Mouse (Mus musculus) embryonic facial prominence, embryonic 12.5 days (tissue): Measurements from ENCODE around the gene Mdm2. TPM values are rescaled to one million over a fixed set of nuclear protein-coding genes. Genes with fewer than 3 reads are reported as not detected.

Experiments
- ATAC-seq: fragments of 200-750 bp; cut with Nextera tagmentation; 2 replicates; pipeline ENCODE4 v1.8.0; 2017; ENCODE audit not compliant: insufficient number of reproducible peaks, insufficient read depth, low FRiP score, low TSS enrichment
- H3K27ac ChIP-seq: fragments of 300-500 bp; sonication (generic); 2 replicates; pipeline ENCODE4 v1.5.1; 2016; ENCODE audit warnings: mild to moderate bottlenecking
- H3K27me3 ChIP-seq: fragments of 300-500 bp; sonication (generic); 2 replicates; pipeline ENCODE4 v1.6.1; 2016; ENCODE audit warnings: mild to moderate bottlenecking, moderate library complexity
- H3K36me3 ChIP-seq: fragments of 300-500 bp; sonication (generic); 2 replicates; pipeline ENCODE4 v1.6.1; 2016; ENCODE audit warnings: mild to moderate bottlenecking
- H3K4me1 ChIP-seq: fragments of 300-500 bp; sonication (generic); 2 replicates; pipeline ENCODE4 v1.6.1; 2016
- H3K4me2 ChIP-seq: fragments of 300-500 bp; sonication (generic); replicated peaks from 2 replicates; pipeline ENCODE4 v1.6.1; 2016; ENCODE audit warnings: mild to moderate bottlenecking, moderate library complexity
- H3K4me3 ChIP-seq: fragments of 300-500 bp; sonication (generic); 2 replicates; pipeline ENCODE4 v1.5.1; 2016; ENCODE audit warnings: mild to moderate bottlenecking
- H3K9ac ChIP-seq: fragments of 300-500 bp; sonication (generic); 2 replicates; pipeline ENCODE4 v1.6.1; 2016; ENCODE audit warnings: mild to moderate bottlenecking, moderate library complexity
- H3K9me3 ChIP-seq: fragments of 300-500 bp; sonication (generic); 2 replicates; pipeline ENCODE4 v1.6.1; 2016; ENCODE audit warnings: mild to moderate bottlenecking, moderate library complexity
- WGBS: fragments of 180-500 bp; shearing (Covaris S2); methylation state at CpG from one replicate; pipeline ENCODE4 v1.1.7; 2016; 5-methylcytosine and 5-hydroxymethylcytosine counted together
- polyA plus RNA-seq: library from polyadenylated mRNA; unstranded; fragments of >200 nt; fragmentation: Nextera tagmentation; extraction: Ambion mirVana; gene quantifications from 2 replicates; pipeline ENCODE4 v1.2.1, GENCODE M21; 2016

Gene Mdm2
- polyA plus RNA-seq, 1 experiment from 2014 or later: 55.9 TPM

GRCm38 (mm10) chr10:117729139-117729814 is 18.7 kb upstream of the Mdm2 start:
- Histone ChIP-seq H3K4me1 (no peaks in the 10 kb centered on the region), H3K27ac (no peak overlapping the region), H3K9me3 (no peaks in the 10 kb centered on the region), H3K4me2 (no peak overlapping the region), H3K4me3 (no peak overlapping the region), H3K36me3 (no peaks in the 10 kb centered on the region), H3K27me3 (no peaks in the 10 kb centered on the region), H3K9ac (no peak overlapping the region)
- WGBS: 69% methylated on average over 11 of the region's 11 CpGs
- no peak for ATAC-seq

- Histone ChIP-seq H3K27ac (no peak overlapping the region), H3K9me3 (no peaks in the 10 kb centered on the region), H3K4me1 (no peaks in the 10 kb centered on the region), H3K4me2 (no peak overlapping the region), H3K4me3 (no peak overlapping the region), H3K36me3 (no peaks in the 10 kb centered on the region), H3K9ac (no peak overlapping the region), H3K27me3 (no peaks in the 10 kb centered on the region)
- no peak for ATAC-seq
- WGBS: 83% methylated on average over 5 of the region's 5 CpGs
Measured at GRCm38 (mm10) chr10:117728574-117728973, 18.0 kb upstream of the Mdm2 start.

GRCm38 (mm10) chr10:117727518-117728110 is 17.1 kb upstream of the Mdm2 start:
- no peak overlapping the region for H3K4me2 ChIP-seq
- no peaks in the 10 kb centered on the region for H3K36me3 ChIP-seq
- H3K27me3 ChIP-seq: no peaks in the 10 kb centered on the region
- WGBS: 79% methylated on average over 9 of the region's 9 CpGs
- no peaks in the 10 kb centered on the region for H3K9me3 ChIP-seq
- H3K4me3 ChIP-seq: no peak overlapping the region
- no peak overlapping the region for H3K9ac ChIP-seq
- no peak for ATAC-seq
- H3K27ac ChIP-seq: no peak overlapping the region
- H3K4me1 ChIP-seq: no peaks in the 10 kb centered on the region

- 94% methylated on average over 4 of the region's 4 CpGs for WGBS
- Histone ChIP-seq H3K4me1 (no peaks in the 10 kb centered on the region), H3K4me3 (no peak overlapping the region)
Measured at GRCm38 (mm10) chr10:117726888-117727385, 16.4 kb upstream of the Mdm2 start.

GRCm38 (mm10) chr10:117726350-117726749 is 15.8 kb upstream of the Mdm2 start:
- Histone ChIP-seq H3K27me3 (no peaks in the 10 kb centered on the region), H3K36me3 (no peaks in the 10 kb centered on the region), H3K4me2 (no peak overlapping the region), H3K27ac (no peak overlapping the region), H3K4me3 (no peak overlapping the region), H3K9me3 (no peaks in the 10 kb centered on the region), H3K9ac (no peak overlapping the region), H3K4me1 (no peaks in the 10 kb centered on the region)
- ATAC-seq: no peak
- 94% methylated on average over 4 of the region's 4 CpGs for WGBS

More at GRCm38 (mm10) chr10:117726888-117727385, 16.4 kb upstream of the Mdm2 start:
- Histone ChIP-seq H3K4me2 (no peak overlapping the region), H3K9me3 (no peaks in the 10 kb centered on the region), H3K9ac (no peak overlapping the region), H3K27ac (no peak overlapping the region), H3K36me3 (no peaks in the 10 kb centered on the region), H3K27me3 (no peaks in the 10 kb centered on the region)
- no peak for ATAC-seq

DNA sequence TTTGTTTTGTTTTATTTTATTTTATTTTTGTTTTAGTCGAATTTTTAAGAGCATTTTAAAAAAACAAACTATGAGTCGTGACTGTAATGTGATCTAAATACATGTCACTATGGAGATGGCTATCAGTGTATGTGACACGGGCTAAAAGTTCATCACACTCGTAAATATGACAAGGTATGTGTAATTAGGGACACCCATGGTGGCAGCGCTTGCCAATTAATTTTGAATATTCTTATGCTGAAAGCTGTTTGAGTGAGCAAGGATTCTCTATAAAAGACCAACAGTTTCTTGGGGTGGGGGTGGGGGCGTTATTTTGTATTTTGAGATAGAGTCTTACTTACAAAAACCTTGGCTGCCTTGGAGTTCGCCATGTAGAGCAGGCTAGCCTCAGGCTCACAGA is 15.1 kb upstream of the Mdm2 start:
- H3K27ac ChIP-seq: no peak overlapping the region
- no peak overlapping the region for H3K4me2 ChIP-seq
- H3K9me3 ChIP-seq: no peaks in the 10 kb centered on the region
- H3K36me3 ChIP-seq: no peaks in the 10 kb centered on the region
- no peaks in the 10 kb centered on the region for H3K27me3 ChIP-seq
- no peak overlapping the region for H3K4me3 ChIP-seq
- 73% methylated on average over 7 of the region's 7 CpGs for WGBS
- ATAC-seq: no peak
- no peak overlapping the region for H3K9ac ChIP-seq
- no peaks in the 10 kb centered on the region for H3K4me1 ChIP-seq

DNA sequence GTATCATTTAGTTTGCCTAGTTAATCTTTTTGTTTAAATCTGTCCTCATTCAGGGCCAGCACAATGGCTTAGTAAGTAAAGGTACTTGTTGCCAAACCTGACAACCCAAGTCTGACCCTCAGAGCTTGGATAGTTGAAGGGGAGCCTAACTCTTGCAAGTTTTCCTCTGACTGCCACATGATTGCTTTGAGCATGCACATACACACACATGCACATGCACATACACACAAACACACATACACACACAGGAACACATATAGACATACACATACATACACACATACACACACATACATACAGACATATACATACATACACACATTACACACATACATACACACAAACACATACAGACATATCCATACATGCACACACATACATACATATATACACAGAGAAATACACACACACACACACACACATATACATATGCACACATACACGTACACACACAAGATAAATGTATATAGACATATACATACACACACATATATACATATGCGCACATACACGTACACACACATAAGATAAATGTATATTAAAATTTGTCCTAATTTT is 14.3 kb upstream of the Mdm2 start:
- H3K27me3 ChIP-seq: no peaks in the 10 kb centered on the region
- H3K4me3 ChIP-seq: no peak overlapping the region
- H3K9me3 ChIP-seq: no peaks in the 10 kb centered on the region
- no peaks in the 10 kb centered on the region for H3K36me3 ChIP-seq
- no peak overlapping the region for H3K4me2 ChIP-seq
- no peaks in the 10 kb centered on the region for H3K4me1 ChIP-seq
- 97% methylated on average over 3 of the region's 3 CpGs for WGBS
- no peak for ATAC-seq
- H3K27ac ChIP-seq: no peak overlapping the region
- no peak overlapping the region for H3K9ac ChIP-seq

GRCm38 (mm10) chr10:117724136-117724718 is 13.7 kb upstream of the Mdm2 start:
- Histone ChIP-seq H3K27me3 (no peaks in the 10 kb centered on the region), H3K4me1 (no peaks in the 10 kb centered on the region), H3K36me3 (no peaks in the 10 kb centered on the region), H3K27ac (no peak overlapping the region), H3K4me2 (no peak overlapping the region), H3K9me3 (no peaks in the 10 kb centered on the region), H3K4me3 (no peak overlapping the region), H3K9ac (no peak overlapping the region)
- no peak for ATAC-seq
- 77% methylated on average over 5 of the region's 5 CpGs for WGBS

DNA sequence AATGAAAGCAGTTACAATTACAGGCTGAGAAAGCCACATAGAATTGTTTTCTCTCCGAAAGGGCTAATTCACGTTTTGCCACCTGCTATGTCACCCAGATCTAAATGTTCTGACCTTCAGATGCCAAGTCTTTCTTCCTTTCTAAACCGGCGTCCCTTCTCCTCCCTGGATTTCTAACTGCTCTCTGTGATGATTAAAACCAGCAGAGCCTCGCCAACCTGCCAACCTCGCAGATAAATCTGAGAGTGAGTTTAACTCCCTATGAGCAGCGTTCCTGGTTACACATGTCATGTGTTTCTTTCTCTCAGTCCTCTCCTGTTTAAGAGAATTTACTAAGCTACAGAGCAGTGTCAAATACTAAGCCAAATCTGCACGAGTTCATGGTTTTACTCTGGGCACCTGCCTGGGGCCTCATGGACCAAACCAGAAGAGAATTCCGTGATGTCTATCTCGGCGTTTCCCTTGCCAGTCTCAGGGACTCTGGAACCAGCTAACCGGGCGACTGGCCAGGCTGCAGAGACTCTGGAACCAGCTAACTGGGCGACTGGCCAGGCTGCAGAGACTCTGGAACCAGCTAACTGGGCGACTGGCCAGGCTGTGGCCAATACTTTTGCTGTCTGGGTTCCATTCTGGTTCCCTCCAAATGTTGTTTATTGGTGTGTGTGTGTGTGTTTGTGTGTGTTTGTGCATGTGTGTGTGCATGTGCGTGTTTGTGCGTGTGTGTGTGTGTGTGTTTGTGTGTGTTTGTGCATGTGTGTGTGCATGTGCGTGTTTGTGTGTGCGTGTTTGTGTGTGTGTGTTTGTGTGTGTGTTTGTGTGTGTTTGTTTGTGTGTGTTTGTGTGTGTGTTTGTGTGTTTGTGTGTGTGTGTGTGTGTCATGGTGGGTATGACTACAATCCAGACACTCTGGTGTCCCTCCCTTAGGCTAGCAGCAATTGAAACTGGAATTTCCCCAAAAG is 7.9 kb upstream of the Mdm2 start:
- H3K27ac ChIP-seq: 0 out of 2 replicates have a peak overlapping the region, but pooled peaks have one; percentile 23

DNA sequence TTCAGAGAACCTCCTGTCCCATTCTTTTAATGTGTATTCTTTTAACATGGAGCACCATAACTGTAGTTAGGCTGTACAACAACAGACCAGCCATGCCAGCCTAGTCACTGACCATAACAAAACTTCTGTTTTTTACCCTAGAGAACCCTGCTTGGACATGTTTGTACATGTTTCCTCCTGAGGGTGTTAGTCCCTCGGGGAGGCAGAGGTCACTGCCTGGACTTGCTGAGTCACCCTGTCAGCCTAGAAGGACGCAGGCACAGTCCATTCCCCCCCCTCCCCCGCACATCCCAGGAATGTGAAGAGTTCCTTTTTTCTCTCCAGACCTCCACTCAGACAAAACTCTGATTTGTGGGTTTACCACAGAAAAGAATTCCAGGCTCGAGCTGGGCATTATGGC is 7.0 kb upstream of the Mdm2 start:
- Histone ChIP-seq H3K9ac (no peak overlapping the region), H3K4me3 (no peak overlapping the region), H3K27me3 (no peaks in the 10 kb centered on the region), H3K27ac (no peak overlapping the region), H3K9me3 (no peaks in the 10 kb centered on the region), H3K36me3 (no peaks in the 10 kb centered on the region), H3K4me2 (0 out of 2 replicates have a peak overlapping the region, but pooled peaks have one; percentile 3), H3K4me1 (peaks cover 5% of the 10 kb centered on the region; the same call in 1 of the 2 replicates)
- ATAC-seq: no peak
- 8% methylated on average over 4 of the region's 4 CpGs for WGBS

More for the DNA sequence above, 7.9 kb upstream of the Mdm2 start:
- no peak overlapping the region for H3K4me3 ChIP-seq
- H3K4me1 ChIP-seq: peaks cover 5% of the 10 kb centered on the region; the same call in 1 of the 2 replicates
- H3K9ac ChIP-seq: no peak overlapping the region; the same call in 1 of the 2 replicates
- ATAC-seq: no peak
- H3K36me3 ChIP-seq: no peaks in the 10 kb centered on the region
- no peaks in the 10 kb centered on the region for H3K27me3 ChIP-seq
- WGBS: 58% methylated on average over 19 of the region's 19 CpGs
- H3K9me3 ChIP-seq: no peaks in the 10 kb centered on the region
- H3K4me2 ChIP-seq: no peak overlapping the region

- no peaks in the 10 kb centered on the region for H3K9me3 ChIP-seq
- H3K4me3 ChIP-seq: no peak overlapping the region
- no peak overlapping the region for H3K4me2 ChIP-seq
- 86% methylated on average over 3 of the region's 3 CpGs for WGBS
- no peaks in the 10 kb centered on the region for H3K27me3 ChIP-seq
- no peak overlapping the region for H3K27ac ChIP-seq
- H3K36me3 ChIP-seq: no peaks in the 10 kb centered on the region
- no peak for ATAC-seq
- no peak overlapping the region for H3K9ac ChIP-seq
- H3K4me1 ChIP-seq: peaks cover 5% of the 10 kb centered on the region; the same call in 1 of the 2 replicates
Measured at GRCm38 (mm10) chr10:117716686-117717085, 6.1 kb upstream of the Mdm2 start.
